Mouse (Mus musculus) lung, embryonic 15.5 days (tissue): ENCODE measurements around the gene Bmpr1b. TPM values are rescaled to one million over a fixed set of nuclear protein-coding genes. Genes with fewer than 3 reads are reported as not detected.

ENCODE experiments used
- ATAC-seq: fragments of 200-750 bp; cut with Nextera tagmentation; 2 replicates; pipeline ENCODE4 v1.8.0; 2017; ENCODE audit warnings: moderate number of reproducible peaks, borderline replicate concordance; ENCODE audit not compliant: low FRiP score, low TSS enrichment; ENCODE audit errors: extremely low read depth
- H3K27ac ChIP-seq: fragments of 300-500 bp; sonication (generic); 2 replicates; pipeline ENCODE4 v1.5.1; 2015; ENCODE audit warnings: moderate library complexity, mild to moderate bottlenecking, inconsistent platforms
- H3K27me3 ChIP-seq: fragments of 300-500 bp; sonication (generic); 2 replicates; pipeline ENCODE4 v1.6.1; 2015; ENCODE audit warnings: inconsistent platforms
- H3K36me3 ChIP-seq: fragments of 300-500 bp; sonication (generic); 2 replicates; pipeline ENCODE4 v1.6.1; 2015; ENCODE audit warnings: inconsistent platforms
- H3K4me1 ChIP-seq: fragments of 300-500 bp; sonication (generic); 2 replicates; pipeline ENCODE4 v1.6.1; 2015; ENCODE audit warnings: inconsistent platforms
- H3K4me2 ChIP-seq: fragments of 300-500 bp; sonication (generic); 2 replicates; pipeline ENCODE4 v1.6.1; 2015; ENCODE audit warnings: inconsistent platforms, mild to moderate bottlenecking, moderate library complexity
- H3K4me3 ChIP-seq: fragments of 300-500 bp; sonication (generic); 2 replicates; pipeline ENCODE4 v1.5.1; 2015; ENCODE audit warnings: mild to moderate bottlenecking, inconsistent platforms
- H3K9ac ChIP-seq: fragments of 300-500 bp; sonication (generic); 2 replicates; pipeline ENCODE4 v1.6.1; 2015; ENCODE audit warnings: inconsistent platforms
- H3K9me3 ChIP-seq: fragments of 300-500 bp; sonication (generic); 2 replicates; pipeline ENCODE4 v1.6.1; 2016; ENCODE audit warnings: inconsistent platforms
- WGBS: fragments of 180-500 bp; shearing (Covaris S2); methylation state at CpG from one replicate; pipeline ENCODE4 v1.1.7; 2015; 5-methylcytosine and 5-hydroxymethylcytosine counted together
- polyA plus RNA-seq: library from polyadenylated mRNA; unstranded; fragments of >200 nt; fragmentation: Nextera tagmentation; extraction: Ambion mirVana; gene quantifications from 2 replicates; pipeline ENCODE4 v1.2.1, GENCODE M21; 2015

The Bmpr1b gene
- polyA plus RNA-seq, 1 experiment from 2014 or later, result 4.4 TPM

DNA sequence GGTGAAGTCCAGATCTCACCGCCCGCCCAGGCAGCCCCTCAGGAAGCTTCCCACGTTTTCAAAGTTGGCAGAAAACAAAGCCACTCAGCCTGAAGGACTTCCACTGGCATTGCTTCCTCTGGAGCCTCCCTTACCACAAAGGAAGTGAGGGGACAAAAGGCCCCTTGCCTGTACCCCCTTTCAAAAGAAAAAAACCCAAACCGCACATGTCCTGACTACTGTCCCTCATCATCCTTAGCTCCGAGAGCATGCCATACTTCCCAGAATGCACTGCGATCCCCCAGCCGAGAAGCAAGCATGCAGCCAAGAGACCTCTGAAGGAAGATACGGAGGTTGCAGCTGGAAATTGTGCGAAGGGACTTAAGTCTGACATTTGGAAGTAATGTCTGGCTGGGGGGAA, 4.2 kb downstream of the Bmpr1b start:
- no peak overlapping the region for H3K27ac ChIP-seq
- H3K36me3 ChIP-seq, result no peaks in the 10 kb centered on the region
- H3K4me3 ChIP-seq, result no peak overlapping the region
- WGBS, result 63% methylated on average over 9 of the region's 9 CpGs
- no peak overlapping the region for H3K9ac ChIP-seq
- peaks cover 17% of the 10 kb centered on the region; the same call in 1 of the 2 replicates for H3K4me1 ChIP-seq
- H3K4me2 ChIP-seq, result no peak overlapping the region
- no peaks in the 10 kb centered on the region for H3K27me3 ChIP-seq
- no peaks in the 10 kb centered on the region for H3K9me3 ChIP-seq
- ATAC-seq, result no peak

DNA sequence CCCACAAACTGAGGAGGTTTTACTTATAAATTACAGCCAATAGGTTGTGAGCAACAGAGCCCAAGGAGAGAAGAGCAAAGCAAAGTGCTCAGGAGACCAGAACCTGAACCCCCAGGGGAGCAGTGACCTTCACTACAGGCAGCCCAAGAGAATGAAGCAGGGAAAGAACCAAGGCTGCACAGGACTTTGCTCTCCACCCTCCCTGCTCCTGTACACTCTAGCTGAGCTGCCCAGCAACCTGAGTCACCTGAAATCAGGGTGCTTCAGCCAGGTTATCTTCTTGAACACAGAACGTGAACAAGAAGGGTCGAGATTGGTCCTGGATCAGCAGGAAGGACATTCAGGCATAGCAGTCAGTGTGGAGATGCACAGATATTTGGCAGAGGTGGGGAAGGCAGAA, 5.3 kb downstream of the Bmpr1b start:
- H3K9me3 ChIP-seq, result no peaks in the 10 kb centered on the region
- no peak overlapping the region for H3K4me2 ChIP-seq
- H3K4me1 ChIP-seq, result 0 out of 2 replicates have a peak, but pooled peaks cover 12% of the 10 kb centered on the region
- no peaks in the 10 kb centered on the region for H3K27me3 ChIP-seq
- no peaks in the 10 kb centered on the region for H3K36me3 ChIP-seq
- H3K4me3 ChIP-seq, result no peak overlapping the region
- H3K9ac ChIP-seq, result no peak overlapping the region
- no peak for ATAC-seq
- H3K27ac ChIP-seq, result no peak overlapping the region
- WGBS, result 61% methylated on average over 2 of the region's 2 CpGs

DNA sequence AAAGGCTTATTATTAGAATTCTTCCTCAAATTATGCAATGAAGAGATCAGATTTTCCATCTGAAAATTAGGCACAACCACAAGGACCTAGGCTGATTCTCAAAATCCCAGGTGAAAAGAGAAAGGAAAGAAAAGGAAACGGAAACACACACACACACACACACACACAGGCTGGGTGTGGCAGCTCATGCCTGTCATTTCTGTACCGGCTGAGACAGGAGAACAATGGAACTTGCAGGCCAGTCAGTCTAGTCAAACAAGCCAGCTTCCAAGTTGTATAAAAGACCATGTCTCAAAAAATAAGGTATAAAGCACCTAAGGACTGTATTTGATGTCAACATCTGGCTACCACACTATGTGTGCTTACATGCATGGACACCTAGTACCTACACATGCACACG, 7.8 kb downstream of the Bmpr1b start:
- Histone ChIP-seq H3K27me3 (no peaks in the 10 kb centered on the region), H3K36me3 (no peaks in the 10 kb centered on the region), H3K4me2 (no peak overlapping the region), H3K4me1 (0 out of 2 replicates have a peak, but pooled peaks cover 4% of the 10 kb centered on the region), H3K9ac (no peak overlapping the region), H3K4me3 (no peak overlapping the region), H3K9me3 (no peaks in the 10 kb centered on the region), H3K27ac (no peak overlapping the region)
- WGBS, result 80% methylated on average over 3 of the region's 3 CpGs
- ATAC-seq, result no peak

DNA sequence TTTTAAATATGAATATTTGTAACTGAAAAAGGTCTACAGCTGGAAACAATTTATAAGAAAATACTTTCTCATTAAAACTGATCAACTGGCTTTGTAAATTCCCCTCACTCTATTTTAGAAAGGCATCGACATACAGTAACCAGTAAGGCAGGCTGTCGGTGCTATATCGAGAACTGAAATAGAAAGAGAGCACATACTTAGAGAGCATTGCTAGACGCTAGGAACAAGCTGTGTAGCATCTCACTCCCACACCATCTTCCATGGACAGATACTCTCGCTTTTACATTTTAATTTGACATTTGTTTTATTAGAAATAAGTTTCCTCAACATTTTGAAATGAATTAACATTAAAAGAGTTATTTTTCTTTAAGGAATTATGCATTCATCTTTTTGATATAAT, 17.2 kb downstream of the Bmpr1b start:
- Histone ChIP-seq H3K9me3 (no peaks in the 10 kb centered on the region), H3K4me3 (no peak overlapping the region), H3K9ac (no peak overlapping the region), H3K4me2 (no peak overlapping the region), H3K4me1 (no peaks in the 10 kb centered on the region), H3K36me3 (no peaks in the 10 kb centered on the region), H3K27me3 (no peaks in the 10 kb centered on the region), H3K27ac (no peak overlapping the region)
- 84% methylated on average over 5 of the region's 5 CpGs for WGBS
- ATAC-seq, result no peak

DNA sequence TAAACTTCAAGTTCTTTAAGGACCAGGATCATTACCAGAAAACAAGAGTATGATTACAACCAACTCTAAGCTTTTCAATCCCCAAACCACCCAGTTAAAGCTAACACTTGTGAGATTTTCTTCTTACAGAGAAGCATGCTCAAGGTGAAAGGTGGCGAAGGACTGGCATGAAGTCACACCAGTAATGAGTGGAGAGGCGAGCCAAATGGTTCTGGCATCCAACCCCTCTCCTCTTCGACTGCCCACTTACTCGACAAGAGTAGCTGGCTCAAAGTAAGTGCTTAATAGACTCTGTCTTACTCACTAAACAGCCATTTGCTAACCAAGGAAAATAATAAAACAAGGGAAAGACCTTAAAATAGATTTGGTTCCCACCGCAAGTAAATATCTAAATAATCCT, 30.4 kb downstream of the Bmpr1b start:
- 59% methylated on average over 5 of the region's 5 CpGs for WGBS
- H3K36me3 ChIP-seq, result no peaks in the 10 kb centered on the region
- H3K9me3 ChIP-seq, result no peaks in the 10 kb centered on the region
- no peaks in the 10 kb centered on the region for H3K27me3 ChIP-seq
- H3K4me1 ChIP-seq, result no peaks in the 10 kb centered on the region
- H3K27ac ChIP-seq, result no peak overlapping the region
- ATAC-seq, result no peak
- no peak overlapping the region for H3K4me2 ChIP-seq
- H3K9ac ChIP-seq, result no peak overlapping the region
- H3K4me3 ChIP-seq, result no peak overlapping the region

DNA sequence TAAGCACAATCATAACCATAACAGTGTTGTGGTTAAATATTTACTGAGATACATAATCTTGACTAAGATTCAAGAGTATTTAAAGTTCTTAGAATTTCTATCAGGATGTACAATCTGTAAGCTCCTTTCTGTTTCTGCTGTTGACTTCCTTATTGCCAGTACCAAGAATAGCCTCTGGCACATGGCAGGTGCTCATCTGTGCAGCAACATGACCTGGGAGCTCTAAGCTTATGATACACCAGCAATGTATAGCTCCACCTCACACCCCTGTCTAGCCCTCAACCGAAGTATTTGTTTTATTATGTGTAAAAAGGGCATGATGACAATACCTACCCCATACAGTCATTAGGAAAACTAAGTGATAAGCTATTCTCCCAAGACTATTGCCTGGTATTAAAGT, 42.8 kb downstream of the Bmpr1b start:
- 0 out of 2 replicates have a peak, but pooled peaks cover 4% of the 10 kb centered on the region for H3K4me1 ChIP-seq
- H3K4me2 ChIP-seq, result no peak overlapping the region
- no peak overlapping the region for H3K27ac ChIP-seq
- no peak for ATAC-seq
- no peaks in the 10 kb centered on the region for H3K9me3 ChIP-seq
- no peaks in the 10 kb centered on the region for H3K27me3 ChIP-seq
- no peaks in the 10 kb centered on the region for H3K36me3 ChIP-seq
- 48% methylated on average over 1 of the region's 1 CpGs for WGBS
- no peak overlapping the region for H3K4me3 ChIP-seq
- H3K9ac ChIP-seq, result no peak overlapping the region

DNA sequence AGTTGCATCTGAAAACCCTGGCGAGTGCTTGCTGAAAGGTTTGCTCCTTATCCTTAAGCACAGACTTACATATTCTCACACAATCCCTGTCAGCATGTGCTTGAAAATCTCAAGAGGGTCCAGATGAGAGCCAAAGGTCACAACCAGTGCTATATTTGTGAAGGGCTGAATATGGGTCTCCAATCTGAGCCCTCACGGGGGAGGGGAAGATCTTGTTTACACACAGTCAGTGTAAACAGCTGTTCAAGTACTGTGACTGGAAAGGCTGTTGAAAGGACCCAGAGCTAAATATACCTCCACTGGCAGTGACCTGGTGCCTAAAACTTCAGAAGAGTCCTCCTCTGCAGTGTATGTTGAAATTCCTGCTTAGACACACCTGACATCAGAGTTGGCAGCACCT, 43.7 kb downstream of the Bmpr1b start:
- peak; percentile 82 for ATAC-seq
- Histone ChIP-seq H3K36me3 (no peaks in the 10 kb centered on the region), H3K9me3 (no peaks in the 10 kb centered on the region), H3K9ac (no peak overlapping the region), H3K4me1 (0 out of 2 replicates have a peak, but pooled peaks cover 4% of the 10 kb centered on the region), H3K27me3 (no peaks in the 10 kb centered on the region), H3K27ac (no peak overlapping the region), H3K4me2 (no peak overlapping the region), H3K4me3 (no peak overlapping the region)
- 36% methylated on average over 2 of the region's 2 CpGs for WGBS

DNA sequence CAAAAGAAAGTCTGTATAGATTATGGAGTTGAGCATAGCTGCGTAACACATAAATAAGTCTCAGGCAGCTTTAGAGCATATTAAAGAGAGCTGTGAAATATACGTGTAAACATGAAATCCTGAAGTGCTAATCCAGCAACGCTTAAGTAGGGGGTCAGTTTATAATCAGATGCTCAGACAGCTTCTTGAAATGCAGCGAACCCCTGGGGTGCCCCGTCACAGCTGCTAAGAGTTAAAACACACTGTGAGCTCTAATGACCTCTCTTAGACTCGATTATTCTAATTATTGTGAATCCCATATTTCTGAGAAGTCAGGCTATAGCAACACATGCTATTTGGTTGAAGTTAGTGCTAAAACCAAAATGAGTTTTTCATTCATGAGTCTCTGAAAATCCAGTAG, 45.0 kb downstream of the Bmpr1b start:
- Histone ChIP-seq H3K36me3 (no peaks in the 10 kb centered on the region), H3K9me3 (no peaks in the 10 kb centered on the region), H3K4me3 (no peak overlapping the region), H3K27me3 (no peaks in the 10 kb centered on the region), H3K4me2 (no peak overlapping the region), H3K4me1 (0 out of 2 replicates have a peak, but pooled peaks cover 4% of the 10 kb centered on the region), H3K9ac (no peak overlapping the region), H3K27ac (no peak overlapping the region)
- no peak for ATAC-seq
- 59% methylated on average over 6 of the region's 6 CpGs for WGBS

DNA sequence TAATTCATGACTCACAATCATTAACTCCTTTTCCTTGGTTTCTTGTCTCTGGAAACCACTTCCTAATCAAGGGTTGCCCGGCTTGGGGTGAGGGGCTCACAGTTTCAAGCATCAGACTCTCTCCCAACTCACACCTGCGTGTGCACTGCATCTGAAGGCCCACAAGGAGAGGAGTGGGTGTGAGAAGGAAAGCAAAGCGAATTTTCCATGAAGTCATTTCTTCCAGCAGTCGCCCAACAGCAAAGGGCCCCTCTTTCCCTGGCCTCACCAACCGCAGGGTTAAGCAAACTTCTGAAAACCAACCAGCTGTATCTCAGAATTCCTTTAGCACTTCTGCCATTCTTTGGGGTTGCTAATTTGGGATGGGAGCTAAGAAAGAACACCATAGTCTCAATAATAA, 46.8 kb downstream of the Bmpr1b start:
- H3K27me3 ChIP-seq, result no peaks in the 10 kb centered on the region
- H3K9ac ChIP-seq, result no peak overlapping the region
- H3K4me3 ChIP-seq, result no peak overlapping the region
- no peaks in the 10 kb centered on the region for H3K9me3 ChIP-seq
- no peak for ATAC-seq
- no peaks in the 10 kb centered on the region for H3K36me3 ChIP-seq
- 0 out of 2 replicates have a peak, but pooled peaks cover 4% of the 10 kb centered on the region for H3K4me1 ChIP-seq
- 78% methylated on average over 5 of the region's 5 CpGs for WGBS
- H3K4me2 ChIP-seq, result no peak overlapping the region
- H3K27ac ChIP-seq, result no peak overlapping the region

DNA sequence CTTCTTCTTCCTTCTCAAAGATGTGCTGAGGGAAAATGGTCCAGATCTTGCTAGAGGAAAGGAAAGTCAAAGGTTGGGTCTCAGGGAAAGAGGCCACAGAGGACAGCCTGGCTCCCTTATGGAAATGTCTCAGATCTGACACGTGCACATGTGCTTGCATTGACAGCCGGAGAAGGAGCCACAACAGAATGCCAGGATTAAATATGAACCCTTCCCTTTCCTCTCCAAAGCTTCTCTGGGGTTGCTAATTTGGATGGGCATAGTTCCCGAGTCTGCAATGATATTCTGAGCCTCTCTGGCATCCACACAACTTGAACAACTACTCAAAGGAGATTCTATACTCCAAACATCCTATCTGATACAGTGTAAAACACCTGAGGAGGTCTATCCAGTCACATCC, 48.4 kb downstream of the Bmpr1b start:
- no peak overlapping the region for H3K4me2 ChIP-seq
- H3K9ac ChIP-seq, result no peak overlapping the region
- H3K27me3 ChIP-seq, result no peaks in the 10 kb centered on the region
- no peaks in the 10 kb centered on the region for H3K36me3 ChIP-seq
- no peaks in the 10 kb centered on the region for H3K9me3 ChIP-seq
- no peak overlapping the region for H3K4me3 ChIP-seq
- 70% methylated on average over 3 of the region's 3 CpGs for WGBS
- no peak for ATAC-seq
- H3K27ac ChIP-seq, result no peak overlapping the region
- 0 out of 2 replicates have a peak, but pooled peaks cover 4% of the 10 kb centered on the region for H3K4me1 ChIP-seq

DNA sequence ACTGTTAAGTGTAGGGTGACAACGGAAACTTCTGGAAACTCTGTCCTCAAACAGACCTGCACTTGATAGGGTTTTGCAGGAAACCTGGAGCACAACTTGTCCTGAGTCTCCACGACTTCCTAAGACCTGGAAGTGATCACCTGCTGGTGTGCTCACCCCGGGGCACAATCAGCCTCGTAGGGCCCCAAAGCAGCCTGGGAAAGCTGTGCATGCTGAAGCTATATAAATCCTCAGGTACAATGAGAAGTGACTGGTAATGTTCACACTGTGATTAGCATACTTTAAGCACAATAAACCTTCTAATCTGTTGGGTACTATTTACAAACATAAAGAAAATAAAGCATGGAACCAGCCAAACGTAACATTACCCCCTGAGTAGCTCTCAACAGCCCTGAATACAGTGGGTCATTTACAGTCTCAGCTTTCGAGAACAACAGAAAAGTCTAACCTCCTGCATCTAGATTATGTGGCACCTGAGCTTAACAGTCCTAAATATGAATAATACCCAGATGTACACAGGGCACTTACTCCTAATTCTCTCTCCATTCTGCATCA, 54.4 kb downstream of the Bmpr1b start:
- Histone ChIP-seq H3K4me3 (no peak overlapping the region), H3K9ac (no peak overlapping the region), H3K4me1 (no peaks in the 10 kb centered on the region), H3K27me3 (no peaks in the 10 kb centered on the region), H3K36me3 (no peaks in the 10 kb centered on the region), H3K9me3 (no peaks in the 10 kb centered on the region), H3K4me2 (no peak overlapping the region), H3K27ac (no peak overlapping the region)
- no peak for ATAC-seq
- 62% methylated on average over 6 of the region's 6 CpGs for WGBS

DNA sequence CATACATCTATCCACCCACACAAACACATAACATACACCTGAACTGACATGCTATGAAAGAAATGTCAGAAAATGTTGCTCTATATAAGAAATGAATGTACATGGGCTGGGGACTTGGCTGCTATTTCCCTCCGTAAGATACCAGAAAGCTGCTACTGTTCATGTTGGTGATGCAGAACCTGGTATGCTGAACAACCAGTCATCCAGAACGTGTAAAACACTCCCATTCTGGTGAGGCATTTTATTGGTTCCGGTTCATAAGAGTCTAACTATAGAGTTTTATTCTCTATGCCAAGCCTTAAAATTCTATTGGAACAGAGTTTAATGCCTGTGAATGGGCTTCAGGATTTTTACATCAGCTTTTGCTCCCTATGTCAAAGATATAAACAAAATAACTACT, 55.0 kb downstream of the Bmpr1b start:
- H3K9ac ChIP-seq, result no peak overlapping the region
- H3K36me3 ChIP-seq, result no peaks in the 10 kb centered on the region
- H3K4me2 ChIP-seq, result no peak overlapping the region
- H3K4me1 ChIP-seq, result no peaks in the 10 kb centered on the region
- no peaks in the 10 kb centered on the region for H3K9me3 ChIP-seq
- no peak overlapping the region for H3K27ac ChIP-seq
- no peak for ATAC-seq
- no peaks in the 10 kb centered on the region for H3K27me3 ChIP-seq
- 80% methylated on average over 3 of the region's 3 CpGs for WGBS
- H3K4me3 ChIP-seq, result no peak overlapping the region

DNA sequence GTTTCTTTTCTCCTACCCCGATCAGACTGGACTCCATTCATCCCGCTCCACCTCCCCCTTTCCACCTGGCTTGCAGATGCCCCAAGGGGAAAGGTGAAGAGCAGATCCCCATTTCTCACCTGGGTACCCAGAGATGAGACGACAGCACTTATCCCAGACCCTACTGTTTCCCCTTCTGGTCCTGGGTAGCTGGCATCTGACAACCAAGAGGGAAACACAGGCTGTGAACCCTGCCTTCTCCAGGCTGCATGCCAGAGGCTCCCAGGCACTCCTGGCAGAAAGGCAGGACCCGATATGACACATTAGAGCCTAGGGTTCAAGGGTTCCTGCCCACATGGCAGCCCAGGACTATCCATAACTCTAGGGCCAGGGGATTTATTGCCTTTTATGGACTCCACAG, 56.0 kb downstream of the Bmpr1b start:
- no peak overlapping the region for H3K4me3 ChIP-seq
- ATAC-seq, result no peak
- H3K9me3 ChIP-seq, result no peaks in the 10 kb centered on the region
- no peaks in the 10 kb centered on the region for H3K36me3 ChIP-seq
- no peak overlapping the region for H3K9ac ChIP-seq
- no peak overlapping the region for H3K4me2 ChIP-seq
- H3K27me3 ChIP-seq, result no peaks in the 10 kb centered on the region
- no peak overlapping the region for H3K27ac ChIP-seq
- 86% methylated on average over 4 of the region's 4 CpGs for WGBS
- no peaks in the 10 kb centered on the region for H3K4me1 ChIP-seq
